Mouse (Mus musculus): Measurements from ENCODE around the gene Gm44965.
A peak's percentile ranks its signal among the peaks of the same experiment; 100 is the strongest.

Gene Gm44965

GRCm38 (mm10) chr6:48593158-48594042 is at the start of gene Gm44965, which contains the start of gene Repin1:
Gene Gm44965, plus strand, starts transcription at chr6:48593941.
Gene Repin1, plus strand, starts transcription at chr6:48593883.
- peak; percentile 76 for DNase-seq

- DNase-seq: no peak
These were observed 48.5 kb upstream of the Gm44965 start for GRCm38 (mm10) chr6:48545251-48545650.

GRCm38 (mm10) chr6:48546271-48546670 is 47.5 kb upstream of the Gm44965 start:
- peak; percentile 23 for DNase-seq

GRCm38 (mm10) chr6:48546858-48547257 is 46.9 kb upstream of the Gm44965 start:
- DNase-seq: no peak

GRCm38 (mm10) chr6:48548314-48548713 is 45.4 kb upstream of the Gm44965 start:
- no peak for DNase-seq

- DNase-seq: peak; percentile 66
These were observed 40.8 kb upstream of the Gm44965 start for GRCm38 (mm10) chr6:48552918-48553317.

- DNase-seq: no peak
These were observed 39.9 kb upstream of the Gm44965 start for GRCm38 (mm10) chr6:48553819-48554218.

- DNase-seq: peak; percentile 88
These were observed 39.2 kb upstream of the Gm44965 start, which contains the start of gene Lrrc61 for GRCm38 (mm10) chr6:48554280-48555103. Gene Lrrc61, plus strand, starts transcription at chr6:48554796.

- DNase-seq: no peak
These were observed 38.4 kb upstream of the Gm44965 start for GRCm38 (mm10) chr6:48555104-48555890.

- DNase-seq: no peak
These were observed 37.8 kb upstream of the Gm44965 start for GRCm38 (mm10) chr6:48555956-48556355.

- no peak for DNase-seq
These were observed 27.9 kb upstream of the Gm44965 start for GRCm38 (mm10) chr6:48565693-48566310.

GRCm38 (mm10) chr6:48566312-48566711 is 27.4 kb upstream of the Gm44965 start:
- no peak for DNase-seq

GRCm38 (mm10) chr6:48568036-48568984 is 25.4 kb upstream of the Gm44965 start:
- DNase-seq: no peak

- DNase-seq: no peak
These were observed 24.5 kb upstream of the Gm44965 start for GRCm38 (mm10) chr6:48569065-48569807.

GRCm38 (mm10) chr6:48572014-48572413 is 21.7 kb upstream of the Gm44965 start:
- DNase-seq: no peak

GRCm38 (mm10) chr6:48572572-48573061 is 21.1 kb upstream of the Gm44965 start, which contains the start of gene Rarres2:
Gene Rarres2, minus strand, starts transcription at chr6:48572789.
- DNase-seq: no peak

GRCm38 (mm10) chr6:48573280-48573679 is 20.5 kb upstream of the Gm44965 start:
- DNase-seq: no peak

GRCm38 (mm10) chr6:48573981-48574380 is 19.8 kb upstream of the Gm44965 start:
- no peak for DNase-seq

- no peak for DNase-seq
These were observed 15.0 kb upstream of the Gm44965 start for GRCm38 (mm10) chr6:48578736-48579135.

- no peak for DNase-seq
These were observed 14.5 kb upstream of the Gm44965 start for GRCm38 (mm10) chr6:48579215-48579648.

Measured in thymus, postnatal 25 days (tissue).